Mouse (Mus musculus) lung, postnatal 14 days (tissue): ENCODE data around the gene Krt39.
A peak's percentile ranks its signal among the peaks of the same experiment; 100 is the strongest.

Source experiments
- DNase-seq: peaks from one replicate; pipeline ENCODE4 v3.0.0; 2021

The Krt39 gene

GRCm38 (mm10) chr11:99469228-99469627 lies 51.9 kb downstream of the Krt39 start:
- peak; percentile 17 for DNase-seq

- DNase-seq, result peak; percentile 17
Measured at GRCm38 (mm10) chr11:99468566-99468965, 52.6 kb downstream of the Krt39 start.

- DNase-seq, result no peak
Measured at GRCm38 (mm10) chr11:99466316-99466715, 54.8 kb downstream of the Krt39 start.

- DNase-seq, result peak; percentile 86
Measured at GRCm38 (mm10) chr11:99464836-99465235, 56.3 kb downstream of the Krt39 start.
